Mouse (Mus musculus): Measurements from ENCODE around the gene Clmn. TPM values are rescaled to one million over a fixed set of nuclear protein-coding genes. Genes with fewer than 3 reads are reported as not detected.
"Not testable (repeated sequence)": the region's sequence is repeated elsewhere in the genome, so short reads cannot be mapped to it uniquely, and the experiment has no call there.

Clmn gene
- total and polyA plus RNA-seq, 3 experiments = 1.0 to 3.2 (median 2.5) TPM

DNA sequence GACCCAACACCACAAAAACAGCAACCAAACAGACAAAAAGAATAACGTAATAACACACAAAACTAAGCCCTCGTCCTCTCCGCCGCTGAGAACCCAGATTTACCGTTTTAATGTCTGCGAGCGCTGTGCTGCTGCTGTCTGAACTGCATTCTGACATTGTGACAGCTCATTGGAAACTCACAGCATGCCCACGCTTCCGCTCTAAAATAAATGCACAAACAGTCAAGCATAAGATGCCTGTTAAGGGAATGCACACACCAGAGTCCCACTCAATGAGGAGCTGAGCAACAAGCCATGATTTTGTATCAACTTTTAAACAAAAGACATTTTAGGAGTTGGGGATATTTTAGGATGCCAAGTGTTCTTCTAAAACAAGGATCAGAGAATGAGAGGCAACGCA, 127.2 kb downstream of the Clmn start:
- WGBS = 93% methylated on average over 10 of the region's 10 CpGs
- intact Hi-C loops (cut with DNase I) = no loop called here
- Histone ChIP-seq H3K79me2 (replicated peaks; ENCODE audit: control insufficient read depth, insufficient read depth, low read length) (peaks cover 3% of the 10 kb centered on the region), H3K4me1 (ENCODE audit: control insufficient read depth, insufficient read depth, low read length) (peaks cover 15% of the 10 kb centered on the region), H3K4me3 (no peak overlapping the region), H3K27ac (no peak overlapping the region), H3K27me3 (ENCODE audit: control insufficient read depth, insufficient read depth, low read length) (no peaks in the 10 kb centered on the region), H3K9ac (ENCODE audit: low read depth, low read length) (no peak overlapping the region), H3K36me3 (ENCODE audit: control insufficient read depth, insufficient read depth, low read length) (peaks cover 27% of the 10 kb centered on the region)
- TF ChIP-seq EP300 (IDR thresholded peaks at IDR 0.05; ENCODE audit: insufficient read depth, low read depth, low read length) = no peak
- TF ChIP-seq POLR2A (IDR thresholded peaks at IDR 0.05; ENCODE audit: insufficient read depth, low read depth, low read length) = no peak
- TF ChIP-seq CTCF (IDR thresholded peaks at IDR 0.05) = no peak
- no peak for DNase-seq

DNA sequence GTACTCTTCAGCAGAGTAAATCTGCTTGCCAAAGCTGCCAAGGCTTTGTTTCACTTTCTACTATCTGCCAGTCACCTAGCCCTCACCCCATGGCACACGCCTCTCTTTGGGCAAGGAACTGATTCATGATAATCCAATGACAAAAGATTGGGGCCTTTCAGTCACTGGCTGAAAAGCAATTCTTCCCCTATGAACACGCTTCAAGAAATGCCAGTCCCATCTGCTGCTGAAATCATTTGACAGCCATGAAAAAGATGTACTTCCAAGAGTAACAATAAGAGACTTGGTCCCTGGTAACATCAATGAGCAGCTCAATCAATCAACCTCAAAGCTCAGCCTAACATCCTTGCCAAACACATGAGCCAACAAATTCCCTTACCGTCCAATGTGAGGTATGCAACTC, 128.9 kb downstream of the Clmn start:
- intact Hi-C loops (cut with DNase I) = no loop called here
- peaks cover 17% of the 10 kb centered on the region for H3K36me3 ChIP-seq (ENCODE audit: control insufficient read depth, insufficient read depth, low read length)
- TF ChIP-seq EP300 (IDR thresholded peaks at IDR 0.05; ENCODE audit: insufficient read depth, low read depth, low read length) (no peak), POLR2A (IDR thresholded peaks at IDR 0.05; ENCODE audit: insufficient read depth, low read depth, low read length) (no peak), CTCF (IDR thresholded peaks at IDR 0.05) (no peak)
- DNase-seq = no peak
- 56% methylated on average over 3 of the region's 3 CpGs for WGBS
- H3K4me3 ChIP-seq = no peak overlapping the region
- H3K79me2 ChIP-seq (replicated peaks; ENCODE audit: control insufficient read depth, insufficient read depth, low read length) = peaks cover 2% of the 10 kb centered on the region
- no peak overlapping the region for H3K27ac ChIP-seq
- no peak overlapping the region for H3K9ac ChIP-seq (ENCODE audit: low read depth, low read length)
- H3K27me3 ChIP-seq (ENCODE audit: control insufficient read depth, insufficient read depth, low read length) = no peaks in the 10 kb centered on the region
- peaks cover 7% of the 10 kb centered on the region for H3K4me1 ChIP-seq (ENCODE audit: control insufficient read depth, insufficient read depth, low read length)

DNA sequence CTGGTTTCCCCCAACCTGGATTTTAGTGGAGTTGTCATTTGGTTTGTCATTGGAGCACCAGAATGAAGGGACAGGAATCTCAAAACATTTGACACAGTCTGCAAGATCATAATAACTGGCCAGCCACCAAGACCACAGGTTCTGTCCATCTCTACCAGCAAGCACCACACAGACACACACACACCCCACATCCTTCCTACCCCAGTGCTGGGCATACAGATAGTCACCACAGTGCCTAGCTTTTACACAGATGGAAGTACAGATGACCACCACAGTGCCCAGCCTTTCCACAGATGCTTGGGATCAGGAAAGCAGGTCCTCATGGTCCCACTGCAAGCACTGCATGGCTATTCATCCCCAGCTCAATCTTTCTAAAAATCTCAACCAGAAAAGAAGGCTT, 131.7 kb downstream of the Clmn start:
- no peaks in the 10 kb centered on the region; the same call in 1 of the 2 replicates for H3K79me2 ChIP-seq (replicated peaks; ENCODE audit: control insufficient read depth, insufficient read depth, low read length)
- H3K4me1 ChIP-seq (ENCODE audit: control insufficient read depth, insufficient read depth, low read length) = peaks cover 1% of the 10 kb centered on the region
- H3K27ac ChIP-seq = no peak overlapping the region
- H3K27me3 ChIP-seq (ENCODE audit: control insufficient read depth, insufficient read depth, low read length) = no peaks in the 10 kb centered on the region
- H3K36me3 ChIP-seq (ENCODE audit: control insufficient read depth, insufficient read depth, low read length) = peaks cover 22% of the 10 kb centered on the region
- TF ChIP-seq EP300 (IDR thresholded peaks at IDR 0.05; ENCODE audit: insufficient read depth, low read depth, low read length) = no peak
- no peak for TF ChIP-seq CTCF (IDR thresholded peaks at IDR 0.05)
- no peak for TF ChIP-seq POLR2A (IDR thresholded peaks at IDR 0.05; ENCODE audit: insufficient read depth, low read depth, low read length)
- DNase-seq = no peak
- H3K9ac ChIP-seq (ENCODE audit: low read depth, low read length) = no peak overlapping the region
- H3K4me3 ChIP-seq = no peak overlapping the region
- intact Hi-C loops (cut with DNase I) = no loop called here

DNA sequence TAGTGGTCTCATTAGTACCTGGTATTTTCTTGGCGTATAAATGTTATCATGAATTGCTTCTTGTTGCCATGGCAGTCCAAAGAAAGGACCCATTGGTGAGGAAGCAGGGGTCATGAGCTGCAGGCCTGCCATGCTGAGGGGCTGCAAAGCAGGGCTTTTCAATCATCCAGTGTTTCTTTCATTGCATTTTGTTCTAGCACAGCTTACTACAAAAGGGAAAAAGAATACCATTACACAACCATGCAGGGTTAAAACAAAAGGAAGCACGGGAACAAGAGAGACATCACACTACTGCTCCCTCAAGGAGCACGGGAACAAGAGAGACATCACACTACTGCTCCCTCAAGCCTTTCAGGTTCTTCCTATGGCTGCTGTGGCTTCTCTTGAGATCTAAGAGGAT, 133.1 kb downstream of the Clmn start:
- no peak for TF ChIP-seq POLR2A (IDR thresholded peaks at IDR 0.05; ENCODE audit: insufficient read depth, low read depth, low read length)
- no peak for TF ChIP-seq EP300 (IDR thresholded peaks at IDR 0.05; ENCODE audit: insufficient read depth, low read depth, low read length)
- no peak for TF ChIP-seq CTCF (IDR thresholded peaks at IDR 0.05)
- no peaks in the 10 kb centered on the region for H3K27me3 ChIP-seq (ENCODE audit: control insufficient read depth, insufficient read depth, low read length)
- no peak overlapping the region for H3K4me3 ChIP-seq
- no peak overlapping the region for H3K9ac ChIP-seq (ENCODE audit: low read depth, low read length)
- H3K36me3 ChIP-seq (ENCODE audit: control insufficient read depth, insufficient read depth, low read length) = peaks cover 20% of the 10 kb centered on the region
- no peak for DNase-seq
- intact Hi-C loops (cut with DNase I) = no loop called here
- H3K4me1 ChIP-seq (ENCODE audit: control insufficient read depth, insufficient read depth, low read length) = peaks cover 1% of the 10 kb centered on the region
- 80% methylated on average over 3 of the region's 3 CpGs for WGBS
- no peak overlapping the region for H3K27ac ChIP-seq
- H3K79me2 ChIP-seq (replicated peaks; ENCODE audit: control insufficient read depth, insufficient read depth, low read length) = no peaks in the 10 kb centered on the region; the same call in 1 of the 2 replicates

DNA sequence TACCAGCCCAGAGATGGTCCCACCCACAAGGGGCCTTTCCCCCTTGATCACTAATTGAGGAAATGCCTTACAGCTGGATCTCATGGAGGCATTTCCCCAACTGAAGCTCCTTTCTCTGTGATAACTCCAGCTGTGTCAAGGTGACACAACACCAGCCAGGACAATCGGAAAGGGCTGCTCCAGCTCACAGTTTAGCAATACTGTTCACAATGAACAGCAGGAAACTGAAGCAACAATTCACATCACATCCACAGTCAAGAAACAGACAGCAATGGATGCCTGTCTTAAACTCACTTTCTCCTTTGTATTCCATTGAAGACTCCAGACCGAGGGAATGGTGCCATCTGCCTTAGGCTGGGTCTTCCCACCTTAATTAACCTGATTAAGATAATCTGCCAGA, 138.4 kb downstream of the Clmn start:
- H3K36me3 ChIP-seq (ENCODE audit: control insufficient read depth, insufficient read depth, low read length) = peaks cover 17% of the 10 kb centered on the region
- intact Hi-C loops (cut with DNase I); DNase-seq; H3K27me3 ChIP-seq (ENCODE audit: control insufficient read depth, insufficient read depth, low read length); H3K9ac ChIP-seq (ENCODE audit: low read depth, low read length); H3K4me1 ChIP-seq (ENCODE audit: control insufficient read depth, insufficient read depth, low read length); H3K27ac ChIP-seq; H3K79me2 ChIP-seq (replicated peaks; ENCODE audit: control insufficient read depth, insufficient read depth, low read length); H3K4me3 ChIP-seq: not testable (repeated sequence)
- 83% methylated on average over 2 of the region's 2 CpGs for WGBS

DNA sequence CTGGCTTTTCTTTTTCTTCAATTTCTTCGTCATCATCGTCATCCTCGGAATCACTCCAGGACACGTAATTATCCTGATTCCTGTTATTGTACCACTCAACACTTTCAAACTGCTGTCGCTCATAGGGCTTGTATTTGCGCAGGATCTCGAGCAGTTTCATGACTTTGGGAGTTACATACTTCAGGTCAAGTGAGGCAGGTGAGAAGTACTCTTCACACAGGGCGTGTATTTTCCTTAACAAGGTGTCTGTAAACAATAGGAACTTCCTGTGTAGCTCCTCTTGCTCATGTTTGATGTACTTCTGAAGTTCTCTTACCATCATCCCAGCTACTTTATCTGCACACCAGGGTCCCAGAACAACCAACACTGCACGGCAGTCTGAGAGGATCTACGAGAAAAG, 142.8 kb downstream of the Clmn start:
- no peak overlapping the region for H3K27ac ChIP-seq
- no peak for TF ChIP-seq POLR2A (IDR thresholded peaks at IDR 0.05; ENCODE audit: insufficient read depth, low read depth, low read length)
- TF ChIP-seq CTCF (IDR thresholded peaks at IDR 0.05) = no peak
- TF ChIP-seq EP300 (IDR thresholded peaks at IDR 0.05; ENCODE audit: insufficient read depth, low read depth, low read length) = no peak
- 91% methylated on average over 10 of the region's 10 CpGs for WGBS
- no peaks in the 10 kb centered on the region for H3K27me3 ChIP-seq (ENCODE audit: control insufficient read depth, insufficient read depth, low read length)
- H3K4me3 ChIP-seq = no peak overlapping the region
- DNase-seq = no peak
- no peaks in the 10 kb centered on the region; the same call in 1 of the 2 replicates for H3K79me2 ChIP-seq (replicated peaks; ENCODE audit: control insufficient read depth, insufficient read depth, low read length)
- no peak overlapping the region for H3K9ac ChIP-seq (ENCODE audit: low read depth, low read length)
- H3K36me3 ChIP-seq (ENCODE audit: control insufficient read depth, insufficient read depth, low read length) = peaks cover 7% of the 10 kb centered on the region; the same call in 1 of the 2 replicates
- peaks cover 3% of the 10 kb centered on the region for H3K4me1 ChIP-seq (ENCODE audit: control insufficient read depth, insufficient read depth, low read length)
- intact Hi-C loops (cut with DNase I) = no loop called here

All from heart, adult 2 months (tissue).